Mouse (Mus musculus) liver, postnatal 0 days (tissue): Measurements from ENCODE around the gene Col6a4.

Experiments used
- CTCF ChIP-seq: sonication (generic); IDR thresholded peaks from 2 replicates; pipeline ENCODE4 v1.5.1; 2016; ENCODE audit warnings: antibody characterized with exemption, low read depth
- EP300 ChIP-seq: IDR thresholded peaks from 2 replicates; pipeline ENCODE4 v1.6.1; 2016; ENCODE audit warnings: antibody characterized with exemption, low read depth, mild to moderate bottlenecking

- TF ChIP-seq CTCF (no peak), EP300 (no peak)
These were observed 106.5 kb downstream of the Col6a4 start for GRCm38 (mm10) chr9:105990099-105990498.
